Mouse (Mus musculus) neural tube, embryonic 11.5 days (tissue): ENCODE data around the gene Adcy6. TPM values are rescaled to one million over a fixed set of nuclear protein-coding genes. Genes with fewer than 3 reads are reported as not detected.
"Not testable (repeated sequence)": the region's sequence is repeated elsewhere in the genome, so short reads cannot be mapped to it uniquely, and the experiment has no call there.

ENCODE experiments used
- ATAC-seq: fragments of 200-750 bp; cut with Nextera tagmentation; 2 replicates; pipeline ENCODE4 v1.8.0; 2017; ENCODE audit warnings: moderate number of reproducible peaks, mild to moderate bottlenecking, moderate TSS enrichment, moderate library complexity; ENCODE audit not compliant: insufficient read depth, low FRiP score, low TSS enrichment
- DNase-seq: peaks from one replicate; pipeline ENCODE4 v3.0.0-alpha.2; 2015; ENCODE audit warnings: low spot score
- H3K27ac ChIP-seq: fragments of 300-500 bp; sonication (generic); 2 replicates; pipeline ENCODE4 v1.5.1; 2014; ENCODE audit warnings: low read depth, mild to moderate bottlenecking, low read length
- H3K27me3 ChIP-seq: fragments of 300-500 bp; sonication (generic); 2 replicates; pipeline ENCODE4 v1.6.1; 2014; ENCODE audit warnings: mild to moderate bottlenecking, low read length, mixed read lengths; ENCODE audit not compliant: control insufficient read depth, insufficient read depth
- H3K36me3 ChIP-seq: fragments of 300-500 bp; sonication (generic); 2 replicates; pipeline ENCODE4 v1.6.1; 2014; ENCODE audit warnings: mild to moderate bottlenecking, low read length, moderate library complexity, mixed read lengths; ENCODE audit not compliant: control insufficient read depth, insufficient read depth
- H3K4me1 ChIP-seq: fragments of 300-500 bp; sonication (generic); 2 replicates; pipeline ENCODE4 v1.6.1; 2014; ENCODE audit warnings: low read length, mixed read lengths; ENCODE audit not compliant: control insufficient read depth, insufficient read depth
- H3K4me2 ChIP-seq: fragments of 300-500 bp; sonication (generic); 2 replicates; pipeline ENCODE4 v1.6.1; 2014; ENCODE audit warnings: low read depth, mild to moderate bottlenecking, moderate library complexity
- H3K4me3 ChIP-seq: fragments of 300-500 bp; sonication (generic); 2 replicates; pipeline ENCODE4 v1.5.1; 2014; ENCODE audit warnings: low read depth, low read length
- H3K9ac ChIP-seq: fragments of 300-500 bp; sonication (generic); 2 replicates; pipeline ENCODE4 v1.6.1; 2014; ENCODE audit warnings: mild to moderate bottlenecking, low read length
- H3K9me3 ChIP-seq: fragments of 300-500 bp; sonication (generic); 2 replicates; pipeline ENCODE4 v1.6.1; 2016; ENCODE audit warnings: low read length; ENCODE audit not compliant: control insufficient read depth
- WGBS: fragments of 180-500 bp; shearing (Covaris S2); extraction: QIAGEN DNeasy Blood & Tissue Kit; methylation state at CpG from one replicate; pipeline ENCODE4 v1.1.7; 2014; 5-methylcytosine and 5-hydroxymethylcytosine counted together
- polyA plus RNA-seq: library from polyadenylated mRNA; unstranded; fragments of >200 nt; fragmentation: Nextera tagmentation; extraction: Ambion mirVana; gene quantifications from 2 replicates; pipeline ENCODE4 v1.2.1, GENCODE M21; 2014

The Adcy6 gene
- polyA plus RNA-seq, 1 experiment from 2014 or later = 12.7 TPM

GRCm38 (mm10) chr15:98601832-98602190 lies 8.1 kb downstream of the Adcy6 start:
- Histone ChIP-seq H3K27me3 (no peaks in the 10 kb centered on the region), H3K9ac (no peak overlapping the region), H3K9me3 (no peaks in the 10 kb centered on the region), H3K4me1 (no peaks in the 10 kb centered on the region), H3K27ac (no peak overlapping the region), H3K4me3 (no peak overlapping the region), H3K4me2 (no peak overlapping the region), H3K36me3 (peaks cover 26% of the 10 kb centered on the region)
- ATAC-seq = no peak
- no peak for DNase-seq
- WGBS = 84% methylated on average over 7 of the region's 7 CpGs

- DNase-seq = no peak
- Histone ChIP-seq H3K27me3 (no peaks in the 10 kb centered on the region), H3K36me3 (peaks cover 32% of the 10 kb centered on the region), H3K4me2 (no peak overlapping the region), H3K27ac (no peak overlapping the region), H3K9me3 (no peaks in the 10 kb centered on the region), H3K4me1 (no peaks in the 10 kb centered on the region), H3K4me3 (no peak overlapping the region), H3K9ac (no peak overlapping the region)
- no peak for ATAC-seq
- WGBS = 88% methylated on average over 12 of the region's 12 CpGs
Observed at GRCm38 (mm10) chr15:98600036-98600709, 9.7 kb downstream of the Adcy6 start.

GRCm38 (mm10) chr15:98596609-98597008 lies 13.3 kb downstream of the Adcy6 start:
- whole genome bisulfite sequencing = 92% methylated on average over 14 of the region's 14 CpGs
- H3K36me3 ChIP-seq = peaks cover 33% of the 10 kb centered on the region

GRCm38 (mm10) chr15:98595049-98595448 lies 14.8 kb downstream of the Adcy6 start:
- Histone ChIP-seq H3K9ac (no peak overlapping the region), H3K27me3 (no peaks in the 10 kb centered on the region), H3K4me3 (no peak overlapping the region), H3K27ac (no peak overlapping the region), H3K9me3 (no peaks in the 10 kb centered on the region), H3K4me2 (no peak overlapping the region), H3K36me3 (peaks cover 28% of the 10 kb centered on the region), H3K4me1 (no peaks in the 10 kb centered on the region)
- peak; percentile 1 for DNase-seq
- ATAC-seq = no peak
- 97% methylated on average over 5 of the region's 5 CpGs for WGBS

More at GRCm38 (mm10) chr15:98596609-98597008, 13.3 kb downstream of the Adcy6 start:
- no peaks in the 10 kb centered on the region for H3K27me3 ChIP-seq
- no peak overlapping the region for H3K4me3 ChIP-seq
- H3K9ac ChIP-seq = no peak overlapping the region
- no peak for DNase-seq
- ATAC-seq = no peak
- H3K4me2 ChIP-seq = no peak overlapping the region
- no peaks in the 10 kb centered on the region for H3K4me1 ChIP-seq
- no peaks in the 10 kb centered on the region for H3K9me3 ChIP-seq
- no peak overlapping the region for H3K27ac ChIP-seq

GRCm38 (mm10) chr15:98594193-98594592 lies 15.7 kb downstream of the Adcy6 start:
- DNase-seq = no peak
- H3K36me3 ChIP-seq = peaks cover 27% of the 10 kb centered on the region
- H3K4me3 ChIP-seq = no peak overlapping the region
- H3K9me3 ChIP-seq = no peaks in the 10 kb centered on the region
- no peak overlapping the region for H3K27ac ChIP-seq
- no peak for ATAC-seq
- H3K4me1 ChIP-seq = no peaks in the 10 kb centered on the region
- H3K9ac ChIP-seq = no peak overlapping the region
- no peaks in the 10 kb centered on the region for H3K27me3 ChIP-seq
- H3K4me2 ChIP-seq = no peak overlapping the region
- WGBS = 78% methylated on average over 19 of the region's 19 CpGs

- Histone ChIP-seq H3K27ac (no peak overlapping the region), H3K4me1 (no peaks in the 10 kb centered on the region), H3K4me2 (no peak overlapping the region), H3K9ac (no peak overlapping the region), H3K9me3 (no peaks in the 10 kb centered on the region), H3K27me3 (no peaks in the 10 kb centered on the region), H3K4me3 (no peak overlapping the region), H3K36me3 (peaks cover 15% of the 10 kb centered on the region)
- no peak for DNase-seq
- 64% methylated on average over 4 of the region's 4 CpGs for WGBS
- ATAC-seq = no peak
Observed at GRCm38 (mm10) chr15:98591396-98591795, 18.5 kb downstream of the Adcy6 start.

GRCm38 (mm10) chr15:98589640-98590336 lies 20.1 kb downstream of the Adcy6 start:
- Histone ChIP-seq H3K27ac (no peak overlapping the region), H3K27me3 (no peaks in the 10 kb centered on the region), H3K36me3 (peaks cover 10% of the 10 kb centered on the region), H3K9me3 (no peaks in the 10 kb centered on the region), H3K4me2 (no peak overlapping the region), H3K4me1 (no peaks in the 10 kb centered on the region), H3K4me3 (no peak overlapping the region), H3K9ac (no peak overlapping the region)
- DNase-seq (peak; percentile 7), ATAC-seq (no peak)
- 74% methylated on average over 7 of the region's 7 CpGs for WGBS

- Histone ChIP-seq H3K27ac (no peak overlapping the region), H3K4me2 (no peak overlapping the region), H3K27me3 (no peaks in the 10 kb centered on the region), H3K4me1 (no peaks in the 10 kb centered on the region), H3K9ac (no peak overlapping the region), H3K4me3 (no peak overlapping the region), H3K36me3 (peaks cover 8% of the 10 kb centered on the region), H3K9me3 (no peaks in the 10 kb centered on the region)
- no peak for ATAC-seq
- no peak for DNase-seq
- WGBS = 87% methylated on average over 11 of the region's 11 CpGs
Observed at GRCm38 (mm10) chr15:98587751-98588150, 22.1 kb downstream of the Adcy6 start.

- WGBS = 79% methylated on average over 9 of the region's 9 CpGs
- ATAC-seq = not testable (repeated sequence)
Observed at GRCm38 (mm10) chr15:98586141-98586540, 23.7 kb downstream of the Adcy6 start.

More at GRCm38 (mm10) chr15:98586141-98586540, 23.7 kb downstream of the Adcy6 start:
- H3K9me3 ChIP-seq, H3K27me3 ChIP-seq, H3K36me3 ChIP-seq, DNase-seq, H3K4me1 ChIP-seq, H3K4me2 ChIP-seq, H3K4me3 ChIP-seq, H3K27ac ChIP-seq, H3K9ac ChIP-seq: not testable (repeated sequence)
